Mouse (Mus musculus) intestine, embryonic 16.5 days (tissue): ENCODE measurements around the gene Epha1. TPM values are rescaled to one million over a fixed set of nuclear protein-coding genes. Genes with fewer than 3 reads are reported as not detected.

Experiments used
- ATAC-seq: fragments of 200-750 bp; cut with Nextera tagmentation; 2 replicates; pipeline ENCODE4 v1.8.0; 2017; ENCODE audit warnings: moderate TSS enrichment, moderate library complexity
- H3K27ac ChIP-seq: fragments of 300-500 bp; sonication (generic); 2 replicates; pipeline ENCODE4 v1.5.1; 2014; ENCODE audit warnings: mild to moderate bottlenecking, low read length
- H3K27me3 ChIP-seq: fragments of 300-500 bp; sonication (generic); replicated peaks from 2 replicates; pipeline ENCODE4 v1.6.1; 2014; ENCODE audit warnings: low read length, control low read depth, mixed read lengths; ENCODE audit not compliant: control insufficient read depth, insufficient read depth
- H3K36me3 ChIP-seq: fragments of 300-500 bp; sonication (generic); 2 replicates; pipeline ENCODE4 v1.6.1; 2014; ENCODE audit warnings: low read length, control low read depth; ENCODE audit not compliant: control insufficient read depth, insufficient read depth
- H3K4me1 ChIP-seq: fragments of 300-500 bp; sonication (generic); 2 replicates; pipeline ENCODE4 v1.6.1; 2014; ENCODE audit warnings: low read length, control low read depth, mixed read lengths; ENCODE audit not compliant: control insufficient read depth, insufficient read depth
- H3K4me2 ChIP-seq: fragments of 300-500 bp; sonication (generic); 2 replicates; pipeline ENCODE4 v1.6.1; 2014; ENCODE audit warnings: low read depth, low read length, control low read depth
- H3K4me3 ChIP-seq: fragments of 300-500 bp; sonication (generic); 2 replicates; pipeline ENCODE4 v1.5.1; 2014; ENCODE audit warnings: mild to moderate bottlenecking, low read length
- H3K9ac ChIP-seq: fragments of 300-500 bp; sonication (generic); 2 replicates; pipeline ENCODE4 v1.6.1; 2014; ENCODE audit warnings: low read depth, low read length
- H3K9me3 ChIP-seq: fragments of 300-500 bp; sonication (generic); 2 replicates; pipeline ENCODE4 v1.6.1; 2016; ENCODE audit warnings: low read length, control low read depth; ENCODE audit not compliant: control insufficient read depth
- WGBS: fragments of 180-500 bp; shearing (Covaris S2); extraction: QIAGEN DNeasy Blood & Tissue Kit; methylation state at CpG from one replicate; pipeline ENCODE4 v1.1.7; 2014; 5-methylcytosine and 5-hydroxymethylcytosine counted together
- polyA plus RNA-seq: library from polyadenylated mRNA; unstranded; fragments of >200 nt; fragmentation: Nextera tagmentation; extraction: Ambion mirVana; gene quantifications from 2 replicates; pipeline ENCODE4 v1.2.1, GENCODE M21; 2015

Gene Epha1
- polyA plus RNA-seq, 1 experiment from 2014 or later = 10.0 TPM

- Histone ChIP-seq H3K4me3 (peak overlapping the region; percentile 61), H3K27me3 (peaks cover 19% of the 10 kb centered on the region), H3K4me1 (peaks cover 16% of the 10 kb centered on the region), H3K36me3 (no peaks in the 10 kb centered on the region), H3K9me3 (no peaks in the 10 kb centered on the region), H3K4me2 (peak overlapping the region; percentile 96), H3K27ac (no peak overlapping the region), H3K9ac (peak overlapping the region; percentile 22; the same call in 1 of the 2 replicates)
- ATAC-seq = peak; percentile 67
- WGBS = 1% methylated on average over 28 of the region's 28 CpGs
These were observed 49.5 kb downstream of the Epha1 start for GRCm38 (mm10) chr6:42323371-42324066.

- Histone ChIP-seq H3K4me1 (no peaks in the 10 kb centered on the region; the same call in 1 of the 2 replicates), H3K27ac (no peak overlapping the region), H3K9ac (no peak overlapping the region), H3K9me3 (no peaks in the 10 kb centered on the region), H3K36me3 (no peaks in the 10 kb centered on the region), H3K4me2 (no peak overlapping the region), H3K27me3 (peaks cover 1% of the 10 kb centered on the region), H3K4me3 (no peak overlapping the region)
- 65% methylated on average over 4 of the region's 4 CpGs for WGBS
- no peak for ATAC-seq
These were observed 54.8 kb downstream of the Epha1 start for GRCm38 (mm10) chr6:42318293-42318692.

- Histone ChIP-seq H3K4me1 (no peaks in the 10 kb centered on the region), H3K36me3 (no peaks in the 10 kb centered on the region), H3K4me3 (no peak overlapping the region), H3K27ac (no peak overlapping the region), H3K27me3 (no peaks in the 10 kb centered on the region), H3K9ac (no peak overlapping the region), H3K9me3 (no peaks in the 10 kb centered on the region), H3K4me2 (no peak overlapping the region)
- WGBS = 87% methylated on average over 2 of the region's 2 CpGs
- ATAC-seq = peak; percentile 61
These were observed 62.5 kb downstream of the Epha1 start for GRCm38 (mm10) chr6:42310427-42311053.

DNA sequence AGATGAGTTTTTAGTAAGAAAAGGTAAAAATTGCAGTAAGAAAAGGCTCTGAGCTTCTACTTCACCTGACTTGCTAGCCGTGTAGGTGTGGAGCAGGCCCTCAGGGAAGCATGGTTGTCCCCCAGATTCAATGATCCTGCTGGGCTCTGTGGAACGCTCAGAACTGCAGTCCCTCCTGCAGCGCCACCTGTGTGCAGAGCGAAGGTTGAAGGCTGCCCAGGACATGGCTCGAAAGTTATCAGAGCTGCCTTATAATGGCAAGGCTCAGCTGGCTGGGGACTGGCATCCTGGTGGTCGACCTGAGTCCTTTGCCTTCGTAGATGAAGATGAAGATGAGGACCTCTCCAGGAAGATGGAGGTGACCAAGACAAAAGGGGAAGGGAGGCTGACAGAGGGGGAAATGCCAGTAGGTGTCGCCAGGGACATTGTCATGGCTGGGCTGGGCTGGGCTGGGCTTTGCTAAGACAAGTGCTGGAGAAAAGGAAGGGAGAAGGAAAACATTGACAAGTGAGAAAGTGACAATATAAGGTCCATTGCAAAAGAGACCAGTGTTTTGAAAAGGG, 63.2 kb downstream of the Epha1 start:
- ATAC-seq = peak; percentile 50

More for the DNA sequence above, 63.2 kb downstream of the Epha1 start:
- Histone ChIP-seq H3K4me2 (no peak overlapping the region), H3K4me1 (no peaks in the 10 kb centered on the region), H3K9me3 (no peaks in the 10 kb centered on the region), H3K27ac (no peak overlapping the region), H3K36me3 (no peaks in the 10 kb centered on the region), H3K9ac (no peak overlapping the region), H3K4me3 (no peak overlapping the region), H3K27me3 (no peaks in the 10 kb centered on the region)
- WGBS = 50% methylated on average over 8 of the region's 8 CpGs

Other genes starting within 250 kb of the Epha1 start
- not detected in 2 replicates for gene Tas2r139, start 232.3 kb downstream of the Epha1 start, polyA plus RNA-seq
- not detected in 2 replicates for gene Tas2r144, start 157.9 kb downstream of the Epha1 start, polyA plus RNA-seq
- gene Gstk1, start 127.3 kb downstream of the Epha1 start, polyA plus RNA-seq = 27.4 and 27.7 TPM in 2 replicates
- 19.5 and 22.9 TPM in 2 replicates for gene Tmem139, start 111.3 kb downstream of the Epha1 start, polyA plus RNA-seq
- gene Casp2, start 108.3 kb downstream of the Epha1 start, polyA plus RNA-seq = 39.5 and 39.9 TPM in 2 replicates
- gene Clcn1, start 86.6 kb downstream of the Epha1 start, polyA plus RNA-seq = 0.20 and 0.23 TPM in 2 replicates
- gene Fam131b, start 48.6 kb downstream of the Epha1 start, polyA plus RNA-seq = 0.12 and 0.21 TPM in 2 replicates
- gene Zyx, start 23.6 kb downstream of the Epha1 start, polyA plus RNA-seq = 83.5 and 86.5 TPM in 2 replicates
- gene Tas2r143, start 27.0 kb upstream of the Epha1 start, polyA plus RNA-seq = not detected in 2 replicates
- gene Tas2r135, start 32.2 kb upstream of the Epha1 start, polyA plus RNA-seq = not detected in 2 replicates
- not detected in 2 replicates for gene Tas2r126, start 61.3 kb upstream of the Epha1 start, polyA plus RNA-seq
- gene Olfr458, start 91.9 kb upstream of the Epha1 start, polyA plus RNA-seq = not detected in 2 replicates
- 0.04 TPM in 1 of 2 replicates, not detected in the other for gene Olfr457, start 103.1 kb upstream of the Epha1 start, polyA plus RNA-seq
- not detected in 2 replicates for gene Olfr456, start 113.9 kb upstream of the Epha1 start, polyA plus RNA-seq
- not detected in 2 replicates for gene Olfr455, start 174.3 kb upstream of the Epha1 start, polyA plus RNA-seq
- gene Tcaf3, start 224.4 kb upstream of the Epha1 start, polyA plus RNA-seq = not detected in 2 replicates